Mouse (Mus musculus) MN1 (cell line): ENCODE results near the gene Rims3.

Experiments
- DNase-seq: peaks from one replicate; pipeline ENCODE4 v3.0.0-alpha.2; 2016; ENCODE audit warnings: low spot score

Rims3 gene

GRCm38 (mm10) chr4:120850946-120851345, 3.7 kb upstream of the Rims3 start:
- peak; percentile 70 for DNase-seq

DNA sequence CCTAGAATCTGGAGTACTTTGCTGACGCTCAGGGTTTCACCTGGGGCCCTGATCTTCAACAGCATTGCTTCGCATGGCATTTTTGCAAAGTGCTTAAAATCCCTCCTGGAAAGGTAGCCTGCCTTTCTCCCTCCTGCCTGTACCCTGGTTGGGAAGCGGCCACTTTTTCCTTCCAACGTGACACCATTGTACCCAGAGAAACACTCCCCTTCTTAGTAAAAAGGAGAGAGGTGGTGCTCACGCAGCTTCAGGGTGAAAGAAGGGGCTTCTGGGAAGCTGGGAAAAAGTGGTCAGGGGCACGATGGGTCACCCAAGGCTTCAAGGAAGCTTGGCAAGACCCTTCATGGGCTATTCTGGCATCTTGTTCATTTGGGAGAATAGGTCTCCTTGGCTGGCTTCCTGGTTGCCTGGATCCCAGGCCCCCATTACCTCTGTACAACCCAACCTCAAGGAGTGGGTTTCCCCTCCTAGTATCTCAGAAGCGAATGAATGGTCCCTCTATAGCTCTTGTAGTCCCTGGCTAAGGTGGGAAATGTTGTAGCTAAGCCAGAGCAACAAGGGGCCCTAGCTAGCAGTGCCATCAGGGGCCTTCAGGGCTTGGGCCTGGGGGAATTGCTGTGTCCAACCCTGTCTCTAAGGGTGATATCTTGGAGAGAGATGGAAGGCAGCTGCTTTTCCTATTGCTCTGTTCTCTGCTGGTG, 894 bp downstream of the Rims3 start:
- no peak for DNase-seq

DNA sequence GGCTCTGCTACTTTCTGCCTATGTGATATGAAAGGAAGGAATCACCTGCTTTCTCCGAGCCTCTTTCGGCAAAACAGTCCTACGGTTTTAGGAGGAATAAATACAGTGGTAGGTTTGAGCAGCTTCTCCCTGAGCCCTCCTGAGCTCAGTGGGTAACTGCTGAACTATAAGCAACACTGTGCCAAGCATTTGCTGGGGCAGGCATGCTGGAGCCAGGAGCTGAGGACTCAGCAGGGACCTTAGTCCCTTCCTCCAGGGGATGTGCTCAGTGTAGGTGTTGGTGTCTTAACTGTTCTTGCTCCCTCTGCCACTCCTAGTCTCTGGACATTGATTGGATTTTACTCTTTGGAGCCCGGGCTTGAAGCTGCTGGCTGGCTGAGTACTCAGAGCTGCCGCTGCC, 1.8 kb downstream of the Rims3 start:
- peak; percentile 14 for DNase-seq

- DNase-seq: no peak
These were observed 5.2 kb downstream of the Rims3 start for GRCm38 (mm10) chr4:120859865-120860264.

GRCm38 (mm10) chr4:120866211-120866610, 11.6 kb downstream of the Rims3 start:
- DNase-seq: no peak

DNA sequence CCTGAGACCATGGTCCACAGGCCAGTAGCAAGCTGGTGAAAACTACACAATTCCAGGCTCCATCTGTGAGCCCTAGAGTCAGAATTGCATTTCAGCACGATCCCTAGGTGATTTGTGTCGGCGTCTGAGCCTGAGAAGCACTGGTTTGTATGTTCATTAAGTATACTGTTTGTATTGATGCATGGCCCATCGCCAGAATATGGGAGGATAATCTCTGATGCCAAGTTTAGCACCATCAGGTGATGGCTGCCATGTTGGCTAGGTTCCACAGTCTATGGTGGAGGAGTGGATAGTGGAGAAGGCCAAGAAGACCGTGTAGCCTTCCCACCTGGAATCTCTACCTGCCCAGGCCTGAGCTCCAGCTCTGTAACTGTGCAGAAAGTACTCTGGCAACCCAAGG, 13.6 kb downstream of the Rims3 start:
- DNase-seq: no peak

DNA sequence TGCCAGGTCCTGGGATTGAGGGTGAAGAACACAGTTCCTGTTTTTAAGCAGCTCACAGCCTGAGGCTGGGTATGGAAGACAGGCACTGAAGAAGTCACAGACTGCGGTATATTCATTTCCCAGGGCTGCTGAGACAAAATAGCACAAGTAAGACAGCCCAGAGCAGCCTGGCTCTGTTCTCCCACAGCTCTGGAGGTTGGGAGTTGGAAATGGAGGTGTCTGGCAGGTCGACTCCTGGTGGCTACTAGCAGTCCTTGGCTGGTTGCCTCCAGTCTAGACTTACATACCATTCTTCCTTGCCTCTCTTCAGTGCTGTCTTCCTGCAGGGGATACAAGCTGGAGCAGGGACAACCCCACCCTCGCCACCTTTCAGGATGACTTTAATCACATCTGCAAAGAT, 14.4 kb downstream of the Rims3 start:
- DNase-seq: no peak

DNA sequence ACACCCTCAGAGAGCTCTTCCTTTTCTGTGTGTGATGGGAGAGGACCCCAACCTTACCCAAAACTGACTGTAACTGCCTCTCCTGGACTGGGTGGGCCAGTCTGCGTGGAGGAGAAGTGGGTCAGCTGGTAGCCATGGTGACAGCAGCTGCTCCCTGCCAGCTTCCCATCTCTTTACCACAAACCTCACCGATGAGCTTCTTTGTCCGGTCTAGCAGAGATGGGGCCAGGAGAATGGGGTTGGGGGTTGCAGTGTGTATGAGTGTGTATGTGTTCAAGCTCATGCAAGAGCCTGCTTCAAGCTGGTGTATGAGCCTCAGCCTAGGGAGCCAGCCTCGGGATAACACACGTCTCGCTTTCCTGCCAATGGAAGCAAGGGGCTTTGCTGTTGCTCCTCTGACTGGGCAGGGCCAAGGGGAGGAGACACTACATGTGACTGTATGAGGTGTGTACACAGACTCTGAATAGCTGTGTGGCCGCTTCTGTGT, 15.7 kb downstream of the Rims3 start:
- DNase-seq: peak; percentile 31

DNA sequence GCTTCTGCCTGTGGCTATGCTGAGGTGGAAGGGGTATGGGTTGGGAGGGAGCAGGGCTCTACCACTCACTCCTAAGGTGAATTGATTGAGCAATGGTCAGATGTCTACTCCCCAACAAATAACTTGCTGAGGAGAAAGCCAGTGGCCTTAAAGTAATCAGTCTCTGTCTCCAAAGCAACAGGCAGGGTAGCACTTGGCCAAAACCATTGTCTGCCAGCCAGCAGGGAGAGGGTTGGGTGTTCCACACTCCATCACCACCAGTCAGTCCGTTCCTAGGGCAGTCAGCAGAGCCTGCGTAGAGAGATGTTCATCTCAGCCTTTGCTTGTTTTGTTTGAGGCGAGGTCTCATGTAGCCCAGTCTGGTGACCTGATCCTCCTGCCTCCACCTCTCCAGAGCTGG, 21.3 kb downstream of the Rims3 start:
- DNase-seq: no peak

GRCm38 (mm10) chr4:120878728-120879127, 24.1 kb downstream of the Rims3 start:
- no peak for DNase-seq

DNA sequence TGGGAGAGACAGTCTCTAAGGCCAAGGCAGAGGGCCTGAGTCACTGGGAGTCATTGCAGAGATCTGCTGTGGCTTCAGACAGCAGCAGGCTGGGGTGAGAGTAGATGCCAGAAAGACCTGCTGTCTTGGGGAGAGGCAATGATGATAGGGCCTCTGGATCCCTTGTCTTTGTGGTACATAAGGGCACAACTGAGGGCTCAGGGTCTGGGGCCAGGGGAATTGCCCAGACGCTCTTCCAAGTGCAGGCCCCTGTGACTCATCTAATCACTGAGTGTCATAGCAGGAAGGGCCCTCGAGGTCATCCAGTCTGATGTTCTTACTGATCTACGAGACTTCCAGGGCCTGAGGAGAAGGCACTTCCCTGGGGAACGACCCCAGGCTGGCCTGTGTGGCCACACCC, 24.8 kb downstream of the Rims3 start:
- peak; percentile 60 for DNase-seq

DNA sequence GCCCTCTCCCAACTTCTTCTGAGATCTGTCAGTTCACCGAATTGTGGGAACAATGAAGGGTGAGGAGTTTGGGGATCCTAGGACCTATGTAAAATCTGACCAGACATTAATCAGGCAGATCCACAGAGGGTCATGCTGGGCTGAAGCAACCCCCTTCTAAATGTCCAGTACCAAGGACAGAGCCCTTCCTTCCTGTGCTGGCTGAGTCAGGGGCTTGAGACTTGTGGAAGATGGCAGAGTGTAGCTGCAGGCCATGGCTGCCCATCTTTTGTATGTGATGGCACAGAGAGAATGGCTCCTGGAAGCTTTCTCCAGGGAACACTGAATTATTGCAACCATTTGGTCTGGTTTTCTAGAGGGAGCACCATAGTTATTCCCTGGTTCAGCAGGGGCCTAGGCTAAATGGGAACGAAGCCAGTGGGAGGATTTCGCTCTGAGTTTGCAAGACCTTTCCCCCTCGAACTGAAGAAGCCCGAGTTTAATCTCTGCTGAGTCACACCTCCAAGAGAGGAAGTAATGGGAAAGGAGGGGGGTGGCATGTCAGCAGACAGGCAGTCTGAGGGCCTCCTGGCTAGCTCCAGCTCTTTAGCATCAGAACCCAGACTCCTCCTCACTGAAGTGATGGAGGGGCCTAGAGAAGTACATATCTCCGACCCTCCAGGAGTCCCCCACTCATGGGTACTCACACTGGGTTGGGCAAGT, 26.3 kb downstream of the Rims3 start:
- peak; percentile 38 for DNase-seq

- DNase-seq: peak; percentile 39
These were observed 27.5 kb downstream of the Rims3 start for GRCm38 (mm10) chr4:120882002-120882625.

DNA sequence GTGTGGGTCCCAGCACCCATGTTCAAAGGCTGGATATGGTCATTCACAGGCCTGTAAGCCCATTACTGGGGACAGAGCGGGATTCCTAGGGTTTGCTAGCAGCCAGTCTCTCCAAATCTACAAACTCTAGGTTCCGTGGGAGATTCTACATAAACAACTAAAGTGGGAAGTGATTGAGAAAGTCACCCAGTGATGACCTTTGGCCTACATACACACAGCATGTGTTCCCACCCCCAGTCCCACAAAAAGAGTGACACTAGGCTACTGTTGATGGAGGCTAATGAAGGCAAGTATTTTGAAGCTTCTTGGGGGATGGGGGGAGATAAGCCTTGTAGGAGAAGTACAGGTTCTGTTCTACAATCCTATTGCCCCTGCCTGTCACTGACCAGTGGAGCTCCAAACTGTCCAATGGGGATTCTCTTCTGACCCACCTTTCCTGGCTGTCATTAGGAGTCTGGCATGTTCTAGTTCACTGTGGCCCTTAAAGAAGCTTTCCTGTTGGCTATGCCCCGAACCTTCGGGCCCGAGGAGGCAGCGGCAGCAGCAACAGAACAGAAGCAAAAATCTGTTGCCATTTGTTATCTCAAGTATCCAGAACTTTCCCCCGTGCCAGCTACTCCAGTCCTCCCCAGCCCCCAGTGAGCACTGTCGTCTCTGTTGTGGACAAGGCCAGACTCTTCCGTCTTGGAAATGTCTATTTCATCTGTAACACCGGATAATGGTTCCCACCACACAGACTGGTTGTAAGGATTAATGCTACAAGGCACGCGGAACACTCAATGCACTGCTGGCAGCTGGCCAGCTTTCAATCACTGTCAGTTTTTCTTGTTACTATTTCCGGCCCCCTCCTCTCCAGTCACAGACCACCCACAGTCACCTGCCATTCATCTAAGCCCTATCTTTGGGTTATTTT, 30.8 kb downstream of the Rims3 start:
- DNase-seq: no peak

DNA sequence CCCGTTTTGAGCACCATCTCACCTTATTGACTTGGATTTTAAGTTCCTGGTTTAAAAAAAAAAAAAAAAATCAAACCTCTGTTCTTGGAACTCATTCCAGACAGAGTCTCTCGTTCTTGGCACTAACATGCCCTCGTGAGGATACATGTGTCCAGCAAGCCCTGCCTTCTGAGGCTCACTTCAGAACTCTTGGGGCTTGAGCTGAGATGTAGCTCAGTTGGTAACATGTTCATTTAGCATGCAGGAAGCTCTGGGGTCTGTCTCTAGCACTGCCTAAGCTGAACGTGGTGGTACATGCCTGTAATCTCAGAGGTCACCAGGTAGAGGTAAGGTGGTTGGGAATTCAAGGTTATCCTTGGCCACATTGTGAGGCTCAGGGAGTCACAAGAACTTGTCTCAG, 31.5 kb downstream of the Rims3 start:
- no peak for DNase-seq

DNA sequence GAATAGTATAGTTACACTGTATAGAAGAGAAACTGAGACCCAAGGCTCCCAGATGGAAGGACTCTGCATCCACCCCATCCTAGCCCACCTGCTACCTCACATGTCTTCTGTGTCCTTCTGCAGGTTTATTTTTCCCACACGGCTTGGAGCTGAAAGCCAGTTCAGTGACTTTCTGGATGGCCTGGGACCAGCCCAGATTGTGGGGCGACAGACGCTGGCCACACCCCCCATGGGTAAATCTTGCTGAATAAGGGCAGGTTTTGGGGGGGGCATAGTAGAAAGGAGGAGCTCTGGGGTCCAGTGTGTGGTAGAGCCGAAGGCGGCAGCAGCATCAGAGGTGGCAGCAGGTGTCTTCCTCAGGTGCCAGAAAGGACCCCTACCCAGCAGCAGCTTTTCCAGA, 32.2 kb downstream of the Rims3 start:
- no peak for DNase-seq

- peak; percentile 51 for DNase-seq
These were observed 32.9 kb downstream of the Rims3 start for GRCm38 (mm10) chr4:120887381-120888112.

GRCm38 (mm10) chr4:120888884-120889283, 34.3 kb downstream of the Rims3 start:
- DNase-seq: no peak

- peak; percentile 72 for DNase-seq
These were observed 36.3 kb downstream of the Rims3 start for GRCm38 (mm10) chr4:120890754-120891440.

DNA sequence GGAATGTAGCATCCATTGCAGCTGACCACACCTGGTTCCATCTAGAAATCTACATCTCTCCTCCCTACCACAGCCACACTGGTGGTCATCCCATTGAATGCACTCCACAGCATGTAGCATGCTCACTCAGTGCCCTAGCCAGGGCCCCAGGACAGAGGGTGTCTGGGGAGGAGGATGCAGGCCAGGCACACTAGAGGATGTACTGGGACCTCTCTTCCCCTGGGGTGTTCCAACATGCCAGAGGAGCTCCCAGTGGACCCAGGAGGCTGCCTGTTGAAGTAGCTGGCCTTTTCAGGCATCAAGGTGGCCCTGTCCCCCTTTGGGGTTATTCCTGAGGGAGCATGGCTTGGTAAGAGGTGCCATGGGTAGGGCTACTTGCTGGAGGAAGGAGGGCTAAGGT, 37.3 kb downstream of the Rims3 start:
- no peak for DNase-seq

- DNase-seq: no peak
These were observed 37.9 kb downstream of the Rims3 start for GRCm38 (mm10) chr4:120892516-120892915.
